8 mouse cellular contexts compared by ENCODE assay signal in genomic region chr5:102844731-102845598, GRCm38 (mm10).
DNase-seq lines count a peak whose midpoint lies in the region; ATAC-seq and TF ChIP-seq lines count a peak whose summit lies in the region.

No protein-coding gene starts in this region.

- no peaks in the 10 kb centered on the region for H3K27me3 ChIP-seq in hindbrain, embryonic 11.5 days (ENCODE audit: control insufficient read depth, insufficient read depth, low read length)
- no peaks in the 10 kb centered on the region for H3K27me3 ChIP-seq in lung, embryonic 14.5 days (ENCODE audit: insufficient read depth, low read length)

- 0 out of 2 replicates have a peak, but pooled peaks have one; percentile 25 for TF ChIP-seq CTCF in lung, embryonic 14.5 days (IDR thresholded peaks at IDR 0.05; ENCODE audit: low read depth)

- peak overlapping the region; percentile 32 for H3K4me3 ChIP-seq in hindbrain, embryonic 11.5 days (ENCODE audit: low read depth, low read length)
- H3K4me3 ChIP-seq in lung, embryonic 14.5 days (ENCODE audit: low read depth, low read length), result peak overlapping the region; percentile 30

- H3K9ac ChIP-seq in hindbrain, embryonic 11.5 days (ENCODE audit: low read depth, low read length), result peak overlapping the region; percentile 58
- peak overlapping the region; percentile 48 for H3K9ac ChIP-seq in lung, embryonic 14.5 days

- 0 out of 2 replicates have a peak, but pooled peaks cover 2% of the 10 kb centered on the region for H3K4me1 ChIP-seq in hindbrain, embryonic 11.5 days (replicated peaks; ENCODE audit: control insufficient read depth, insufficient read depth, low read length)
- no peaks in the 10 kb centered on the region for H3K4me1 ChIP-seq in lung, embryonic 14.5 days (ENCODE audit: insufficient read depth)

- DNase-seq in NIH3T3 (ENCODE audit: low read depth), result peak; percentile 82
- peak; percentile 80 to 82 for DNase-seq in cerebellum, postnatal 10 days
- peak; percentile 73 to 74 for DNase-seq in frontal cortex, postnatal 14 days (ENCODE audit: low spot score in 2 of 2)
- peak; percentile 77 for DNase-seq in hindbrain, embryonic 11.5 days (ENCODE audit: low spot score)
- peak; percentile 86 for DNase-seq in layer of hippocampus, adult 9-11 months
- DNase-seq in lung, embryonic 14.5 days, result peak; percentile 88
- DNase-seq in ovary, postnatal 14 days (ENCODE audit: low spot score), result peak; percentile 71
- peak; percentile 63 to 81 for DNase-seq in urinary bladder, postnatal 36 days (ENCODE audit: low spot score in 2 of 2)

- H3K4me2 ChIP-seq in hindbrain, embryonic 11.5 days (replicated peaks; ENCODE audit: low read depth, low read length), result peak overlapping the region; percentile 66
- peak overlapping the region; percentile 73 for H3K4me2 ChIP-seq in lung, embryonic 14.5 days

- no peaks in the 10 kb centered on the region for H3K9me3 ChIP-seq in hindbrain, embryonic 11.5 days (ENCODE audit: control insufficient read depth, low read length)
- no peaks in the 10 kb centered on the region for H3K9me3 ChIP-seq in lung, embryonic 14.5 days (ENCODE audit: low read depth, low read length)

- peak overlapping the region; percentile 62; the same call in 1 of the 2 replicates for H3K27ac ChIP-seq in hindbrain, embryonic 11.5 days (ENCODE audit: low read depth, low read length)
- peak overlapping the region; percentile 66 for H3K27ac ChIP-seq in lung, embryonic 14.5 days (ENCODE audit: low read depth)

- no peaks in the 10 kb centered on the region for H3K36me3 ChIP-seq in hindbrain, embryonic 11.5 days (ENCODE audit: control insufficient read depth, insufficient read depth, low read length)
- no peaks in the 10 kb centered on the region for H3K36me3 ChIP-seq in lung, embryonic 14.5 days (ENCODE audit: insufficient read depth)

- peak; percentile 94 for ATAC-seq in hindbrain, embryonic 11.5 days (ENCODE audit: low FRiP score)
- ATAC-seq in lung, embryonic 14.5 days (ENCODE audit: insufficient read depth), result peak; percentile 95

- 0% methylated on average over 21 of the region's 21 CpGs for WGBS in hindbrain, embryonic 11.5 days
- 1% methylated on average over 21 of the region's 21 CpGs for WGBS in lung, embryonic 14.5 days

Comparison
In these comparisons a context has a peak if more than half of its experiments do, and no peak if none do; other contexts are left out.
1. Peak in every context shown above with its lines: DNase-seq, ATAC-seq, H3K4me3 ChIP-seq and H3K27ac ChIP-seq.